Mouse (Mus musculus): ENCODE data around the gene Snu13.

Gene Snu13

DNA sequence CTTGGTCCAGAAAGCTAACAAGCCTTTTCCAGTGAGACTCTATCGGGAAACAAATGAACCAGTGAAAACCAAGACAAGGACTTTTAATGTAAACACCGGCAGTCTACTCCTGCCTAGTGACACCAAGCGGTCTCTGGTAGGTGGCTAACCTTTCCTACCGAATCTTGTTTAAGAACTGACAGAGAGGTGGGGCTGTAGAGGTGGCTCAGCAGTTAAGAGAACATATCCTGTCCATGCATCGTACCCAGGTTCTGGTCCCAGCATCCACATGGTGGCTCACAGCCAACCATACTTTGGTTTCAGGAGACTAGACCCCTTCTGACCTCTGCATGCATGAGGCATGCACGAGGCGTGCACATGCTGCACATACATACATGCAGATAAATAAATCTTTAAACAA is 20.1 kb downstream of the Snu13 start:
- in situ Hi-C loops (cut with MboI, MseI): no loop called here

DNA sequence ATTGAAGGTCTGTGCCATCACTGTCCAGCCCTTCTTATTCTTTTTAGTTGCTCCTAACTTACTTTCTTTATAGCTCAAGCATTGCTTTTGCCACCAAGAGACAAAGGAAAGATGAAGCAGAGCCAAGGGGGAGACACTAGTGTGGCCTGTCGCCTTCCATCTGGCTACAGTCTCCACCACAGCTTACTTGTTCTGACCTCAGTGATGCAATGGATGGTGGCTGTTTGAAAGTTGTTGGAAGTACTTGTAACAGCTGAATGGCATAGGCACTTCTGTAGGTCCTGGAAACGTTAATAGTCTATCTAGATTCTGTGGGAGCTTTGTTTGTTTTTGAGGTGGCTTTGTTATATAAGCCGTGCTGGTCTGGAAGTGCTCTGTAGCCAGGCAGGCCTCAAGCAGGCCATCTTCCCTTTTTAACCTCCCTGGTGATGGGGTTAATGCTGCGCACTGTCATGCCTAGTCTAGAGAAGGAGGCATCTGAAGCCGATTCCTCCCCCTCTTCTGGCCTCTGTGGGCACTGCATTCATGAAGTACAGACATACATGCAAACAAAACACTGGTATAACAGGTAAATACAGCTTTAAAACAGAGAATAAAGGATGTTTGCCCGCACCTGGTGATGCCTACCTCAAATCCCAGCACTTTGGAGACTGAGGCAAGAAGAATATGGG is 23.3 kb downstream of the Snu13 start:
- in situ Hi-C loops (cut with MboI, MseI): no loop called here

DNA sequence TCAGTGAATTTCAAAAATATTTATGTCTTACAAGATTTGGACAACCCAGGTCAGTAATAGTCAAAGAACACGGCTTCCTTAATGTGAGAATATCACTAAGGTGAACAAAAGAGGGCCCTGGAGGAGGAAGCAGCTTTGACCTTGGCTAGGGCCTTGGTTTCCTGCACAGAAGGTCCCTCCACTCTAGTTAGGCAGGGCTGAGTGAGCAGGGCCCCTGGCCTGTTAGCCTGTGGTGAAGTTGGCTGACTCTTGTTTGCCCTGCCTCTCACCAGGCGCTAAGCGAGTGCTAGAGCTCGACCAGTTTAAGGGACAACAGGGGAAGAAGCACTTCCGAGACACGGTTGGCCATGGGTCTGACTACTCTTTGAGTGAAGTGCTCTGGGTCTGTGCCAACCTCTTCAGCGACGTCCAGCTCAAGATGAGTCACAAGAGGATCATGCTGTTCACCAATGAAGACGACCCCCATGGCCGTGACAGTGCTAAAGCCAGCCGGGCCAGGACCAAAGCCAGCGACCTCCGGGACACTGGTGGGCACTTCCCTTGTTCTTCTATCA is 24.8 kb downstream of the Snu13 start:
- in situ Hi-C loops (cut with MboI, MseI): no loop called here

DNA sequence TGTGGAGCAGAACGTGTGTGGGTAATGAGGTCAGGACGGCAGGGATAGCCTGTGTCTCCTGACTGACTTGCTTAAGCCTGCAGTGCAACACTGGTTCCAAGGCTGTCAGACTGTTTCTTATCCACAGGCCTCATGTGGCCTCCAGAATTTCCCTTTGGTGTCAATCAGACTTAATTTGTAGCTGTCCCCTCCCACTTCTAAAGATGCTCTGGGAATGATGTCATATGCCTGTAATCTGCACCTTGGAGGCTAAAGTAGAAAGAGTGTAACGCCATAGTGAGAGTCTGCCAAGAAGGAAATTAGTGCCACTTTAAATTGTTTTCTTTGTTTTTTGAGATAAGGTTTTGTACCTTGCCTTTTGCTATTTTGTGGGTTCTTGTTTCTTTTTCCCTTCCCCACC is 28.1 kb downstream of the Snu13 start:
- in situ Hi-C loops (cut with MboI, MseI): no loop called here

DNA sequence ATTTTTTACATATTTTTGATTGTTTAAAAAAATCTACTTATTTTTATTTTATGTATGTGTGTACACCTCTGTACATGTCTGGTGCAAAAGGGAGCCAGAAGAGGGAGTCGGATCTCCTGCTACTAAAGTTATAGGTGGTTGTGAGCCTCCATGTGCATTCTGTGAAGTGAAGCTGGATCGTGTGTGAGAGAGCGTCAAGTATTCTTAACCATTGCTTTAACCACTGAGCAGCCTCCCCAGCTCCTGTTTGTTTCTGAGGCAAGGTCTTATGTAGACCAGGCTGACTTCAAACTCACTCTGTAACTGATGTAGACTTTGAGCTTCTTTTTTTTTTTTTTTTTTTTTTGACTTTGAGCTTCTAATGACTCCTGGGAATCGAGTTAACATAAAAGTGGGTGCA is 29.9 kb downstream of the Snu13 start:
- in situ Hi-C loops (cut with MboI, MseI): no loop called here

DNA sequence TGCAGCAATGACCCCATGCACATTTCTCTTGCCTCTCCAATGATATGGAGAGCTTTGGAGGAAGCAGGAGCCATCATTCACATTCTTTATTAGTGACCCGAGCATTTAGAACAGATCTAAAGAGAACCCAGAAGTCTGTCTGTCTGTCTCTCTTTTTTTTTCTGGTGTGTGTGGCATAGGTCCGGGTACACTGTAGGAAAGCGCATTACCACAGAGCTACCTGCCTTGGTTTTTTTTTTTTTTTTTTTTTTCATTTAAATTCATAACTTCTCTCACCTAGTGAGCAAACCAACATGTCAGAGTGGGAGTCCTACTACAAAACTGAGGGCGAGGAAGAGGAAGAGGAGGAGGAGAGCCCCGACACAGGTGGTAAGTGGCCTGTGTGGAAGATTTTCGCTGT is 30.6 kb downstream of the Snu13 start:
- in situ Hi-C loops (cut with MboI, MseI): no loop called here

DNA sequence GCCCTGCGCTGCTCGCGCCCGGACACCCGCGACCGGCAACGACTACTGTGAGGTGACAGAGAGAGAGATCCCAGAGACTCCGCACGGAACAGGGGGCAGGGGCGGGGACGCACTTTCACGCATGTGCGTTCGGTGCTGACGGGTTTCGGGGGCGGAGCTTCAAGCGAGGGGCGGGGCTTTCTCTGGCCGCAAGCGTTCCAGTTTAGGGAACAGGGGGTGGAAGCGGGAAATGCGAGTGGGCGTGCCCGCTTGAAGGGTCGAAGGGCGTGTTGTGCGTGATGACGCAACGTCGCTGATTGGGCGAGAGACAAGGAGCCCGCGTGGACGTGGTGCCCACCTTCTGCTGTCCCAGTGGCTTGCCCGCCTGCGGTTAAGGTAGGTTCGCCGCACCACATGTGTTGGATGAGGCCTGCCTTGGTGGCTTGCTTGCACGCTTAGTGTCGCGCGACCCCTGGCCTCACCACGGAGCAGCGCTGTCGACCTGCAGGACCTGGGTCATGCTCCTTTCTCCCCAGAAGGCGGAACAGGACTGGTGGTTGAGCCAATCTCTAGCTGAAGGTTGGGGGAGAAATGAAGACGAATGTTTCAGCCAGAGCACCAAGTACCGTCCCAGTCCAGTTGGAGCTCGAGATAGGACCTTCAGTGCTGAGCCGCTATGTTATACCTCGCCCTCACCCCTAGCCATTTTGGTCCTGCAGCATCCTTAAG is 31.1 kb downstream of the Snu13 start:
- in situ Hi-C loops (cut with MboI, MseI): no loop called here

DNA sequence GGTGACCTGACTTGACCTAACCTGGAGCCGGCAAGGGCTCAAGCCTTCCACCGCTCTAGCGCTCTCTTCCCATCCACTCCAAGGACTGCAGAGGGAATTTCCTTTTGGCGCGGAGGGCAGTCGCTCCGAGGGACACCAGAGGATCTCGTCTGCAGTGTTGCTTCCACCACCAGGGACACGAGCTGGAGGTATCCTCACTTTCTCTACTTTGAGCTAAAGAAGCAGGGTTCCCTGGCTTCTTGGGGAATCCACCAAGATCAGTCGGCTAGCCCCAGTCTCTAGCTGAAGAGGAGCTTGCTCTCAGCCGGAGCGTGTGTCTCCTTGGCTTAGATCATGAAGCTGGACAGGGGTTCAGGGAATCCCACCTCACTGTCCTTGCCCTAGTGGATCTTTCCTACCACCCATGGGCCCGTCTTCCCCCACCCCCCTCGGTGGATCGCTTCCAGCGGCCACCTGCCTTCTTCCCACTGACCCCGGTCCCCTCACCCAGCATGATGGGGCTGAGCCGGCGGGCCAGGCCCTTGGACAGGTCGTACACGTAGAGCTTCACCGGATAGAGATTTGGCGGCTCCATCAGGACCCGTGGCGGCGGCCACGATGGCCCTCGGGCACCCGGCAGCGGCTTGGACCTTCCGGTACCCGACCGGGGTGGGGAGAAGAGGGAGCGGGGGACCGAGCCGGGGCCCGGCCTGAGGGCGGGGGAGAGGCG is 31.9 kb downstream of the Snu13 start:
- in situ Hi-C loops (cut with MboI, MseI): no loop called here

DNA sequence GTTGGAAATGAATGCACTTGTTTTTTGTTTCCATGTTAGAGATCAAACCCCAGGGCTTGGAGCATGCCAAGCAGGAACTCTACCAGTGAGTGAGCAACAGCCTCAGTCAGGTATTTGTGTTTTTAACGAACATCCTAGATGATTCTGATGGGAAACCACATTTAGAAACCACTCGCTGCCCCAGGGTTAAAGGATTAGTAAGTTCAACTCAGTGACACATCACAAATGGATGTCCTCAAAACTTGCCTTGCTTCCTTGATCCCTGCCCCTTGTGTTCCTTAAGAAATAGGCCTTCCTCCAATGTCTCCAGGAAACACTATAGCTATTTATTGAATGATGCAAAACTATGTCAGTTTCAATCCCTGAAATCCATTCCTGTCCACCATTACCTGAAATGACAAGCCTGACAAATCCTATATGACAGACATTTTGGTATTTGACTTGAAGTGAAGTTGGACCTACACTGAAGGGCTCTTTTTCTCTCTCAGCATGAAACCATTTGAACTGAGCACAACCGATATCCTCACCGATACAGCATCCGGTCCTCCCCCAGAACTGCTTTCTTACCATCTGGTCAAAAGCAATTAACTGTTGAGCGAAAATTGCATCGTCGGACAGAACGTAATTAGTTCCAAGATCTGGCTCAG is 32.5 kb downstream of the Snu13 start:
- in situ Hi-C loops (cut with MboI, MseI): no loop called here

DNA sequence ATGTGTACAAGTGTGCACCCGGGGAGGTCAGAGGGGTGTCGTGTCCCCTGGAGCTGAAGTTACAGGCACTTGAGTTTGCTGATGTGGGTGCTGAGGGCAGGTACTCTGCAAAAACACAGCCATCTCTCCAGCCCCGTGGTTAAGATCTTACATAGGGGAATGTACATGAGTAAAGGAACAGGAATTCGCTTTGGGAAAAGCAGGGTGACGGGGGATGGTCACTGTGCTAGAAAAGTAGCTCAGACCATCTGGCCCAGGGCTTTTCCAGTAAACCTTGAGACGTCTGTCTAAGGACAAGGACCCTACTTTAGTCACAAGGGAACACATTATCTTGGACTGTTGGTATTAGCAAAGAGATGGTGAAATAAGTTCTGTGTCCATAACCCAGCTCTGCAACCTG is 35.5 kb downstream of the Snu13 start:
- in situ Hi-C loops (cut with MboI, MseI): no loop called here

DNA sequence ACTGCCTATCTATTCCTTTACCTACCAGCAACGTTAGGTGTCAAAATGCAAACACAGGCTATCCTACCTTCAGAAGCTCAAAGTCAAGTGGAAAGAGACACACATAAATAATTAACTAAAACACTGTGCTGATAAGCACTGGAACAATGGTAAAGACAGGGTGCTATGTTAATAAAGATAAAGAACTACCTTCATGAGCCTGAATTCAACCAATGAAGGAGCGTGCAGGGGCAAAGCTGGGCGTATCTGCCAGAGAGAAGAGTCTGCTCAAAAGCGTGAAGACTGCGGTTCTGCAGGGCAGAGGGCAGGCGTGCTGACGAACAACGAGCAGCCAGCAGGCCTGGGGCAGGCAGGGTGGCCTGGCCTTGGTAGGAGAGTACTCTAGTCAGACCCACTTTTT is 43.1 kb downstream of the Snu13 start:
- in situ Hi-C loops (cut with MboI, MseI): no loop called here

DNA sequence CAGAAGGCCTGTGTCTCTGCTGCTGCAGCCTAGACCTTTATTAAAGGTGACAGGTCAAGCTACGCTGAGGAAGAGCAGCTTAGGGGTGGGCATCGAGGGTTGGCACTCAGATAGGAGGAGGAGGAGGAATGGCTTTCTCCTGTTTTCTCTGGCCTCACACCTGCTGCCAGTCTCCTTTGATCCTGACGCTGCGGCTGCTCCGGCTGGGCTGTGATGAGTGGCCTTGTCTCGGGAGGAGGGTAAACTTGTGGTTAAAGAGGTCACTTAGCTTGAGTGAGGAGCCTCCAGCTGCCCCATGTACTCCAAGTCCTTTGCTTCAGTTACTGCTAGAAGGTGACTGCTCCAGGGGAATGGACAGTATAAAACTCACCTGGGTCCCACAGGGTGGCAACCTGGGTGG is 53.4 kb downstream of the Snu13 start:
- in situ Hi-C loops (cut with MboI, MseI): no loop called here

DNA sequence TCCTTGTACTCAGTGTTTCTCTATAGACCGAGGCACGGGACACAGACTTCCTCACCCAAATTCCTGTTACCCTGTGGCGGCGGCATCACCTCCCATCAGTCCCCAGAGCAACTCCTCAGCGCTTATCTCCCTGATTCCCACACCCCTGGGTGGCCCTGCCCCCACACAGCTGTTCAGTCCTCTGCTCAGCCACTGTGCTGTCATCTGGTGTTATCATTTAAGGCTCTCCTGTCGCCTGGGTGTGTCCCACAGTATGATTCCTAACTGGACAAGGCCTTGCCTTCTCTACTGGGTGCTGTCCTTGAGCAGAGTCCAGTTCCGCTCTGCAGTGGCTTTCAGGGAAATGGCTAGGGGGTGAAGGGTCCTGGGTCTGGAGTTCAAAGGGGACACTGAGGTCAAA is 56.8 kb downstream of the Snu13 start:
- in situ Hi-C loops (cut with MboI, MseI): no loop called here
